Mouse (Mus musculus) lung, embryonic 15.5 days (tissue): ENCODE results near the gene Efcab11. TPM values are rescaled to one million over a fixed set of nuclear protein-coding genes. Genes with fewer than 3 reads are reported as not detected.

Experiments used
- ATAC-seq: fragments of 200-750 bp; cut with Nextera tagmentation; 2 replicates; pipeline ENCODE4 v1.8.0; 2017; ENCODE audit warnings: moderate number of reproducible peaks, borderline replicate concordance; ENCODE audit not compliant: low FRiP score, low TSS enrichment; ENCODE audit errors: extremely low read depth
- H3K27ac ChIP-seq: fragments of 300-500 bp; sonication (generic); 2 replicates; pipeline ENCODE4 v1.5.1; 2015; ENCODE audit warnings: moderate library complexity, mild to moderate bottlenecking, inconsistent platforms
- H3K27me3 ChIP-seq: fragments of 300-500 bp; sonication (generic); 2 replicates; pipeline ENCODE4 v1.6.1; 2015; ENCODE audit warnings: inconsistent platforms
- H3K36me3 ChIP-seq: fragments of 300-500 bp; sonication (generic); 2 replicates; pipeline ENCODE4 v1.6.1; 2015; ENCODE audit warnings: inconsistent platforms
- H3K4me1 ChIP-seq: fragments of 300-500 bp; sonication (generic); 2 replicates; pipeline ENCODE4 v1.6.1; 2015; ENCODE audit warnings: inconsistent platforms
- H3K4me2 ChIP-seq: fragments of 300-500 bp; sonication (generic); 2 replicates; pipeline ENCODE4 v1.6.1; 2015; ENCODE audit warnings: inconsistent platforms, mild to moderate bottlenecking, moderate library complexity
- H3K4me3 ChIP-seq: fragments of 300-500 bp; sonication (generic); 2 replicates; pipeline ENCODE4 v1.5.1; 2015; ENCODE audit warnings: mild to moderate bottlenecking, inconsistent platforms
- H3K9ac ChIP-seq: fragments of 300-500 bp; sonication (generic); 2 replicates; pipeline ENCODE4 v1.6.1; 2015; ENCODE audit warnings: inconsistent platforms
- H3K9me3 ChIP-seq: fragments of 300-500 bp; sonication (generic); 2 replicates; pipeline ENCODE4 v1.6.1; 2016; ENCODE audit warnings: inconsistent platforms
- WGBS: fragments of 180-500 bp; shearing (Covaris S2); methylation state at CpG from one replicate; pipeline ENCODE4 v1.1.7; 2015; 5-methylcytosine and 5-hydroxymethylcytosine counted together
- polyA plus RNA-seq: library from polyadenylated mRNA; unstranded; fragments of >200 nt; fragmentation: Nextera tagmentation; extraction: Ambion mirVana; gene quantifications from 2 replicates; pipeline ENCODE4 v1.2.1, GENCODE M21; 2015

The Efcab11 gene
- 19.2 and 20.9 TPM in 2 replicates for polyA plus RNA-seq

DNA sequence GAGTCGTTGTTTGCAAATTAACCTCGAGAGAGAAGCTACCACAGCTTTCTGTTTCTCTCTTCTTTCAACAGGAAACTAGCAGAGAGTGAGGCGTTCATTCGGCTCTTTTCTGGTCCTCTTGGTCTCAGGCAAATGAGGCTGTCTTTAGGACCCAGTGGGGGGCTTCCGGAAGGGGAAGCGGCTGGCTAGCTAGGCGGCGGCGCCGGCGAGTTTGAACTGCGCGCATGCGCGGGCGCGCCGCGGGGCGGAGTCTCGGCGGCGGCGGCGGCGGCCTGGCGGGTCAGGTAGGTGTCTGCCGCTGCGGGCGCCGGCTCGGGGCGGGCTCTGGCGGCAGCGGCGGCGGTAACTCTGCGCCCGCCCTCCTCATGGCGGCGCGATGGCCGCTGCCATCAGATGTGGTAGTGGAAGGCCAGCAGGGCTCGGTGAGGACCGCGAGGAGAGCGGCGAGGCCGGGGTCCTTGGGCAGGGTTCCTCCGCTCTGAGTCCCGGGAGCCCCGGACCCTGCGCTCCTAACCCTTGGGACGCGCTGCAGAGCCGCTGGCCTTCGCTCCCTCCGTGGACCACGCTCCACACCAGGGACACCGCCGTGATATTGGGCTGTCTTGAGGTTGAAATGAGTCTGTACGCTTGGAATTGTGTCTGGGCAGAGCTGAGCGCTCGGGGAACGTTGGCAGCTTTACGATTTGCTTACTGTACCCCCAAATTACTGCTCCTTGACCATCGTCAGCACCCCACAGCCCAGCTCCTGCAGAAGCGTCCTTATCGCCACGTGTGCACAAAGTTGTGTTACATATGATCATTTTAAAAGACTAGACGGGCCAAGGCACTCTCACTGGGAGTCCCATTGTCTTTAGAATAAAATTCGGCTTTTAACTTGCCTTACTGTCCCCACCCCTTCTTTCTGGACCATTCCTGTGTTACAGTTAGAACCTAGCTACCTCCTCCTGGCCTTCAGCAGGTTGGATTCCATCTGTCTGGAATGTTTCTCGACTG is at the start of gene Efcab11, which contains the start of gene Tdp1:
Efcab11 (minus strand) TSS at position 171 of the 993 bp plus-strand sequence.
Tdp1 (plus strand) TSS at position 249 of the 993 bp plus-strand sequence.
- ATAC-seq, result peak; percentile 84
- H3K27ac ChIP-seq, result peak within 1 kb of the TSS; percentile 87
- H3K36me3 ChIP-seq, result no peaks in the 10 kb centered on the region
- no peaks in the 10 kb centered on the region for H3K27me3 ChIP-seq
- H3K9ac ChIP-seq, result peak within 1 kb of the TSS; percentile 84
- peaks cover 16% of the 10 kb centered on the region for H3K4me1 ChIP-seq
- H3K4me3 ChIP-seq, result peak within 1 kb of the TSS; percentile 83
- under 1% methylated on average over 72 of the region's 73 CpGs for WGBS
- no peaks in the 10 kb centered on the region for H3K9me3 ChIP-seq
- peak within 1 kb of the TSS; percentile 83 for H3K4me2 ChIP-seq

DNA sequence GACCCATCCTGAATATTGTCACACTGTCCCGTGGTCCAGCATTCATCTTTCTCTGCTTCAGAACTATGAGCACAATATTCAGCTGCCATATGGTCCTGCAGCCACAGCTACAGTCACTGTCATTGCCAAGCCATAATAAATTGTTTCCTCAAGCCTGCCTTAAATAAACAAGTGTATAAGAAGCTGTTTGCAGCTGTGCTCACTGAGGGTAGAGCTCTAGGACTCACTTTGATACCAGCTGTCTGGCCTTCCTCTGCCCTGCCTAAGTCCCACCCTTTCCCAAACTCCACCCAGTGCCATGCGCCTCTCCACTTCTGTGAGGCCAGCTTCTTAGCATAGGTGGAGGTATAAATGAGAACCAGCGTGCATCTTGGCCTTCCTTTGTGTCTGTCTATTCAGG is 49.4 kb upstream of the Efcab11 start:
- Histone ChIP-seq H3K36me3 (peaks cover 10% of the 10 kb centered on the region; the same call in 1 of the 2 replicates), H3K4me1 (peaks cover 17% of the 10 kb centered on the region; the same call in 1 of the 2 replicates), H3K4me2 (no peak overlapping the region), H3K9me3 (no peaks in the 10 kb centered on the region), H3K4me3 (no peak overlapping the region), H3K9ac (no peak overlapping the region), H3K27me3 (no peaks in the 10 kb centered on the region), H3K27ac (no peak overlapping the region)
- WGBS, result 58% methylated on average over 3 of the region's 3 CpGs
- ATAC-seq, result peak; percentile 17; the same call in 1 of the 2 replicates

DNA sequence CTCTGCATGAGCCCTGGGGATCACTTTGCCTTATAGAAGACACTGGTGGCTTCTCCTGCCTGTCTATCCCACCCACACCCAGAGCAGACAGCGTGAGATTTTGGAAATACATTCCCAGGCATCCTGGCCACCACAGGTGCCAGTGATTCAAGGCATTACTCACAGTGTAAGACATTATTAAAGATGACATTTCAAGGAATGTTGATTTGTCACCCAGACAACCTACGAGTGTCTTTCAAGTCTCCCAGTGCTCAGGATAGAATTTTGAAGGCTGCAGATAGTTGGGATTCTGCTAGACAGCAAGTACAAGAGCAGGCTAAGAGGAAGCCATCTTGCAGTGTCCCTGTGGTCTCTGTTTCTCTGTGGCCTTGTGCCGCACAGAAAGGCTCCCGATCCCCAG is 48.0 kb upstream of the Efcab11 start:
- no peak for ATAC-seq
- Histone ChIP-seq H3K9ac (no peak overlapping the region), H3K4me1 (peaks cover 9% of the 10 kb centered on the region; the same call in 1 of the 2 replicates), H3K27me3 (no peaks in the 10 kb centered on the region), H3K9me3 (no peaks in the 10 kb centered on the region), H3K36me3 (peaks cover 10% of the 10 kb centered on the region; the same call in 1 of the 2 replicates), H3K4me2 (no peak overlapping the region), H3K27ac (no peak overlapping the region), H3K4me3 (no peak overlapping the region)
- 89% methylated on average over 4 of the region's 4 CpGs for WGBS

DNA sequence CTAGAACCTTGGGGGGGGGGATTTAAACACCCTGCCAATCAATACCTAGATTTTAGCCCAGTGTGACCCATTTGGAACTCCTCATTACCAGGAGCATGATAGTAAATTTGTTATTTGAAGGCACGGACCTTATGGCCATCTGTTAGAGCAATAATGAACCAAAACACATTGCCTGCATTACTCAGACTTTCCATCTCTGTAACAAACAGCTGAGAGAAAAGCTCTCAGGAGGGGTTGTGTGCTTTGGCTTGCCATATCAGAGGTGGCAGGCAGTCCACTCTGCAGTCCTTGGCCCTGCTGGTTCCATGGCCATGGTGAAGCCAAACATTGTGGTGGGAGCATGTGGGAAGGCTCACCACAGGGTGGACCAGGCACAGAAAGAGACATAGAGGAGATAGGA is 44.9 kb upstream of the Efcab11 start:
- H3K9ac ChIP-seq, result no peak overlapping the region
- no peak overlapping the region for H3K4me3 ChIP-seq
- 0 out of 2 replicates have a peak, but pooled peaks cover 2% of the 10 kb centered on the region for H3K4me1 ChIP-seq
- H3K27ac ChIP-seq, result no peak overlapping the region
- H3K9me3 ChIP-seq, result no peaks in the 10 kb centered on the region
- WGBS, result 76% methylated on average over 1 of the region's 1 CpGs
- no peaks in the 10 kb centered on the region for H3K27me3 ChIP-seq
- ATAC-seq, result no peak
- H3K4me2 ChIP-seq, result no peak overlapping the region
- peaks cover 8% of the 10 kb centered on the region; the same call in 1 of the 2 replicates for H3K36me3 ChIP-seq

DNA sequence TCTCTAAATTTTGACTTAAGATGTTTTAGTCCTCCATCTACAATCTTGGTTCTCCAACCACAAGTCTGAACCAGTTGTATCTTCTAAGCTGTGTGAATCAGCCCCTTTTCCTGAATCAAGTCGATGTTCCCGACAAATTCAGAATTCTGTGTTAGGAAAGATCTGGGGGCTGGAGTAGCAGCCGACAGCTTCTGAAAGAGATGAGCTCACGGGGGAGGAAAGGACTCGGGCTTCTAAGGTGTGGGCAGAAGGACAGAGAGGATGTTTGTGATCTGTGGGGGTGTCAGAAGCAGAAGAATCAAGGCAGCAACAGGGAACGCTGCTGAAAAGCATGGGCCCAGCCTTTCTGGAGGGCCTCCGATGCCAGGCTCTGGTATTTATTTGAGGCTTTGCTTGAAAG is 44.1 kb upstream of the Efcab11 start:
- H3K4me2 ChIP-seq, result no peak overlapping the region
- H3K4me3 ChIP-seq, result no peak overlapping the region
- no peaks in the 10 kb centered on the region for H3K4me1 ChIP-seq
- H3K36me3 ChIP-seq, result peaks cover 11% of the 10 kb centered on the region; the same call in 1 of the 2 replicates
- H3K27ac ChIP-seq, result no peak overlapping the region
- ATAC-seq, result no peak
- no peaks in the 10 kb centered on the region for H3K27me3 ChIP-seq
- H3K9me3 ChIP-seq, result no peaks in the 10 kb centered on the region
- WGBS, result 84% methylated on average over 7 of the region's 7 CpGs
- no peak overlapping the region for H3K9ac ChIP-seq

DNA sequence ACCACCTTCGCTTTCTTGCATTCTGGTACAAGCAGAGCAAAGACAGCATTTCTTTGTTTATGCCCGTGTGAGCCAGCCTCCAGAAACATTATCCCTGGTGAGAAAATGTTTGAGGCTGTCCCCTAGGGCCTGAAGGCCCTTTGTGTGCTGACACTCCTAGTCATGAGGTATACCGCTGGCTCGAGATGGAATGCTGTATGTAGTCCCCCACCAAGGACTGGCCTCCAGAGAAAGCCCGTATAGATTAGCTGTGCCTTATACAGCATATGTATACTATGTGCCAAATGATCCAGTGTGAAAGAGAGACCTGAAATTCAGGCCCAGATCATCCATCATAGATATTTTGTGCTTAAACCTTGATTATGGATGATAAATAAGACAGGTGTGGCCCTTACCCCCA is 39.5 kb upstream of the Efcab11 start:
- WGBS, result 76% methylated on average over 5 of the region's 5 CpGs

DNA sequence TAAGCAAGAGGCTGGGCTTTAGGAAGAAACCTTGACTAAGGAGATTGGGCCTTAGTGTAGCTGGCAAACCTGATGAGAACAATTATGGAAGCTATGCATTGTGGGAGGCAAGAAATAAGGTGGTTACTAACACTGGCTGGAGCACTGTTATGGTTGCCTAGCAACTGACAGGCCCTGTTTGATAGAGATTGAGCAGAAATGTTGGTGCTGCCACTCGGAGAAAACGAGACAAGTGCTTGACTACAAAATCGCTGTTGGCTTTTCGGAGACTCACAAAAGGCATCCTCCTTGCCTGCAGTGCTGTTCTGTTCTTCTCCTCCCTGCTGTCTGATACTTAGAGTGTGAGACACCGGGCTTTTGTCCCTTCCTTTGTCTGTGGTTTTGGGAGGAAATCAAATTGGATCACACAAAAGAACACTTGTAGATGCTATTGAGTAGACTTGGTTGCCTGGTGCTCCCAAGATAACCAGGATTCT is 38.9 kb upstream of the Efcab11 start:
- 52% methylated on average over 5 of the region's 5 CpGs for WGBS

More for the DNA sequence above, 39.5 kb upstream of the Efcab11 start:
- Histone ChIP-seq H3K9me3 (no peaks in the 10 kb centered on the region), H3K4me2 (no peak overlapping the region), H3K27ac (no peak overlapping the region), H3K36me3 (peaks cover 12% of the 10 kb centered on the region; the same call in 1 of the 2 replicates), H3K9ac (no peak overlapping the region), H3K4me1 (no peaks in the 10 kb centered on the region), H3K4me3 (no peak overlapping the region), H3K27me3 (no peaks in the 10 kb centered on the region)
- no peak for ATAC-seq

DNA sequence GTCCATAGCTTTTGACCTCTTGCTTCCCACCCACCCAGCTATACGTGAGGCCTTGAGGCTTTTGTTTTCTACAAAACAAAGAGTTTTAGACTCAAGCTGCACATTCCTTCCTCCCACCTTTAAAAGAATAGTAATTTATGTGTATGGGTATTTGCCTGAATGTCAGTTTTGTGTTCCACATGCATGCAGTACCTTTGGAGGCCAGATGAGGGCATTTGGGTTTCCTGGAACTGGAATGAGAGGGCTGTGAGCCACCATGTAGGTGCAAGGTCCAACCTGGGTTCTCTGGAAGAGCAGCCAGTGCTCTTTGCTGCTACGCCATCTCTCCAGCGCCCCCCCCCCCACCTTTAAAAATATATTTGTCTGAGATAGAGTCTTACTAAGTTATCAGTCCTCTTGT is 36.8 kb upstream of the Efcab11 start:
- Histone ChIP-seq H3K4me1 (no peaks in the 10 kb centered on the region), H3K9ac (no peak overlapping the region), H3K27ac (no peak overlapping the region), H3K27me3 (no peaks in the 10 kb centered on the region), H3K4me2 (no peak overlapping the region), H3K36me3 (peaks cover 14% of the 10 kb centered on the region; the same call in 1 of the 2 replicates), H3K9me3 (no peaks in the 10 kb centered on the region), H3K4me3 (no peak overlapping the region)
- no peak for ATAC-seq
- 80% methylated on average over 3 of the region's 3 CpGs for WGBS

More for the DNA sequence above, 38.9 kb upstream of the Efcab11 start:
- Histone ChIP-seq H3K4me3 (no peak overlapping the region), H3K9ac (no peak overlapping the region), H3K9me3 (no peaks in the 10 kb centered on the region), H3K4me1 (no peaks in the 10 kb centered on the region), H3K4me2 (no peak overlapping the region), H3K36me3 (peaks cover 12% of the 10 kb centered on the region; the same call in 1 of the 2 replicates), H3K27ac (no peak overlapping the region), H3K27me3 (no peaks in the 10 kb centered on the region)
- no peak for ATAC-seq

DNA sequence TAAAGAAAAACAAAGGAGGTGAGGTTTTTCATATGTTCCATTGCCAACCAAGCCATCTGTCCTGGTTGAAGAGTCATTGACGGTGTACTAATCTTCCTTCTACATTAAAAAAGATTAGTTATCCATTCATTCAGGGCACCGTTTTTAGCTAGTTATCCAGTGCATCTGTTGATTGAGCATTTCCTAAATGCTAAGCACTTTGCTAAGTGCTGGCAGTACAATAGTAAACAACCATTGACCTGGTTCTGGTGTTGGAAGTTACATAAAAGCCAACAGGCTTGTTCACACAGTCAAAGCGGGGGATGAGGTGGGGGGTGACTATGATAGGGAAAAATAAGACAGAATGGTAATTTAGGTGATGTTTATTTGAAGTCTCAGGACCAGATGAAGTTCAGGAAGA is 35.4 kb upstream of the Efcab11 start:
- no peak overlapping the region for H3K4me2 ChIP-seq
- no peak overlapping the region for H3K9ac ChIP-seq
- WGBS, result 85% methylated on average over 3 of the region's 3 CpGs
- H3K27ac ChIP-seq, result no peak overlapping the region
- H3K9me3 ChIP-seq, result no peaks in the 10 kb centered on the region
- ATAC-seq, result no peak
- no peak overlapping the region for H3K4me3 ChIP-seq
- no peaks in the 10 kb centered on the region for H3K4me1 ChIP-seq
- peaks cover 19% of the 10 kb centered on the region for H3K36me3 ChIP-seq
- H3K27me3 ChIP-seq, result no peaks in the 10 kb centered on the region

DNA sequence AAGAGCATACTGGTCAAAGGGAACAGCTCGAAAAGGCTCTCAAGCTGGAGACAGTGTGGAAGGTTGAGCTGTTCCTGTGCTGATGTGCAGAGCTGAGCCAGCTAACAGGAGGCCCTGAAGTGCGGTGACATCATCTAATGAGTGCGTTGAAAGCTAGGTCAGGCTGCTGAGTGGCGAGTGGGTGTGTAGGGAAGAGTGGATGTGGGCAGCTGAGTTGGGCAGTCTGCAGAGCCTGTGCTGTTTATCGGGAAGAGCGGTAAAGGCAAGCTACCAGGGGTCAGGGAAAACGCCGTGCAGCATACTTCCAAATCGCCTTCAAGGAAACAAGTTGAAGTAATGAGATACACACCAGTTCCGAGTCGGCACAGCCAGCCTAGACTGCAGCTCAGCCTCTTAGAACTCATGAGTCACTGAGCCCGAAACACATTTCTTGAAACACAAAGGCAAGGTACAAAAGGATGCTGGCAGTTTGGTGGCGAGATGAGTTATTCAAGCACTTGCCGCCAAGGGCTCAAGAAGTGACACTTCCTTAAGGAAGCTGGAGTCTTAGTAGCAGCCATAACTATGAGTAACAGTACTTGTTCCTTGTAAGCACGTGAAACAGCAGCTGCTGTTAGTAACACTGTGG is 33.7 kb upstream of the Efcab11 start:
- ATAC-seq, result no peak
- H3K9ac ChIP-seq, result no peak overlapping the region
- 81% methylated on average over 15 of the region's 15 CpGs for WGBS
- no peaks in the 10 kb centered on the region for H3K27me3 ChIP-seq
- H3K36me3 ChIP-seq, result peaks cover 19% of the 10 kb centered on the region
- H3K27ac ChIP-seq, result no peak overlapping the region
- H3K9me3 ChIP-seq, result no peaks in the 10 kb centered on the region
- H3K4me1 ChIP-seq, result no peaks in the 10 kb centered on the region
- no peak overlapping the region for H3K4me3 ChIP-seq
- no peak overlapping the region for H3K4me2 ChIP-seq

DNA sequence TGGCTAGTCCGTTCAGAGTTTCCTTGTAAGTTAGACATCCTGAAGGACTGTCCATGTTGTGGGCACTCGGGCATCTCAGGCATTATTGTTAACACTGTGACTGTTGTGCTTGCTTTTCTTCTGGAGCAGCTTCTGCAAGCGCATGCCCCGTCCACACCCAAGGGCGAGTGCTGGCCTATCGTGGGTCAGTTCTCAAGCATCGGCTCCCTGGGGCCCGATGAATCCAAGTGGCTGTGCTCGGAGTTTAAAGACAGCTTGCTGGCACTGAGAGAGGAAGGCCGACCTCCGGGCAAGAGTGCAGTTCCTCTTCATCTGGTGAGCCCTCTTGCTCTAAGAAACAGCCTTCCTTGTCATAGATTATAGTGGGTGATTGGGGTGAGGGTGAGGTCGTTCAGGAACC is 27.2 kb upstream of the Efcab11 start:
- Histone ChIP-seq H3K4me2 (no peak overlapping the region), H3K9me3 (no peaks in the 10 kb centered on the region), H3K9ac (no peak overlapping the region), H3K4me3 (no peak overlapping the region), H3K27ac (no peak overlapping the region), H3K27me3 (no peaks in the 10 kb centered on the region), H3K4me1 (no peaks in the 10 kb centered on the region), H3K36me3 (peaks cover 48% of the 10 kb centered on the region)
- no peak for ATAC-seq
- WGBS, result 84% methylated on average over 12 of the region's 12 CpGs
